Mouse (Mus musculus): ENCODE results near the gene Dnajb14.
"Not testable (repeated sequence)": the region's sequence is repeated elsewhere in the genome, so short reads cannot be mapped to it uniquely, and the experiment has no call there.

Gene Dnajb14

GRCm38 (mm10) chr3:137952225-137952913, 84.9 kb downstream of the Dnajb14 start:
- DNase-seq (ENCODE audit: low read depth, low spot score), result no peak

- peak; percentile 58 for DNase-seq (ENCODE audit: low read depth, low spot score)
These were observed 85.7 kb downstream of the Dnajb14 start for GRCm38 (mm10) chr3:137952914-137953880.

- DNase-seq (ENCODE audit: low read depth, low spot score), result no peak
These were observed 86.9 kb downstream of the Dnajb14 start for GRCm38 (mm10) chr3:137954256-137954916.

GRCm38 (mm10) chr3:137955560-137956081, 88.1 kb downstream of the Dnajb14 start:
- DNase-seq (ENCODE audit: low read depth, low spot score), result no peak

- DNase-seq (ENCODE audit: low read depth, low spot score), result no peak
These were observed 90.4 kb downstream of the Dnajb14 start for GRCm38 (mm10) chr3:137957864-137958263.

- no peak for DNase-seq (ENCODE audit: low read depth, low spot score)
These were observed 90.9 kb downstream of the Dnajb14 start for GRCm38 (mm10) chr3:137958352-137958751.

GRCm38 (mm10) chr3:137959456-137959855, 92.0 kb downstream of the Dnajb14 start:
- no peak for DNase-seq (ENCODE audit: low read depth, low spot score)

- DNase-seq (ENCODE audit: low read depth, low spot score), result no peak
These were observed 94.4 kb downstream of the Dnajb14 start for GRCm38 (mm10) chr3:137961736-137962385.

- DNase-seq (ENCODE audit: low read depth, low spot score), result no peak
These were observed 96.0 kb downstream of the Dnajb14 start for GRCm38 (mm10) chr3:137963508-137963907.

GRCm38 (mm10) chr3:137964014-137964413, 96.5 kb downstream of the Dnajb14 start:
- DNase-seq (ENCODE audit: low read depth, low spot score), result not testable (repeated sequence)

All from mesoderm, embryonic 11.5 days (tissue).